8 mouse cellular contexts compared by ENCODE assay signal in the genomic region with DNA sequence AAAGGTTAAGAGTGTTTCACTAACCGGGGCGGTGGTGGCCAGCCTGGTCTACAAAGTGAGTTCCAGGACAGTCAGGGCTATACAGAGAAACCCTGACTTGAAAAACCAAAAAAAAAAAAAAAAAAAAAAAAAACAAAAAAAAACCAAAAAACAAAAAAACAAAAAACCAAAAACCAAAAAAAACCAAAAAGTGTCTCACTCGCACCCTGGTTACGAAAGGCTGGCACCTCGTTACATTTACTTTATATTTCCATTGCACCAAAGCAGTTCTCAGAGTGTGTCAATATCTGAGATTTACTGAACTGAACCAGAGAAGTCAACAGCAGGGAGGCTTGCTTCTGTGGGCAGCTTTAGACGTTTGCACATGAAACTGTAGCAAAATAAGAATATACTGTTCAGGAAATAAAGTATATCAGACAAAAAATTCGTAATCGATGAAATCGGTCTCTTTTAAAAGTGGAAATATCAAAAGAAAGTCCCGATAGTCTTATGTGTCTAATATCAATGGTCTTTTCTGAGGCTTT. TPM values are rescaled to one million over a fixed set of nuclear protein-coding genes. Genes with fewer than 3 reads are reported as not detected.
A peak's percentile ranks its signal among the peaks of the same experiment; 100 is the strongest.
DNase-seq lines count a peak whose midpoint lies in the region; ATAC-seq and TF ChIP-seq lines count a peak whose summit lies in the region.

No protein-coding gene starts in this region.

- no peak for DNase-seq in heart, adult 2 months
- DNase-seq in heart, postnatal 10 days: no peak
- peak; percentile 28 for DNase-seq in CD4-positive, CD25-positive, alpha-beta regulatory T cell, adult 2 months (ENCODE audit: low read depth, low spot score)
- DNase-seq in liver, embryonic 14.5 days (ENCODE audit: low read depth in 3 of 3, low spot score in 3 of 3): no peak
- DNase-seq in cerebellum, postnatal 25 days: no peak
- no peak for DNase-seq in retina, postnatal 1 day
- no peak for DNase-seq in urinary bladder, adult 2 months (ENCODE audit: low spot score)

- peaks cover 6% of the 10 kb centered on the region; the same call in 1 of the 2 replicates for H3K4me1 ChIP-seq in heart, adult 2 months (ENCODE audit: control insufficient read depth, insufficient read depth, low read length)
- H3K4me1 ChIP-seq in forebrain, embryonic 13.5 days: peaks cover 12% of the 10 kb centered on the region
- peaks cover 9 to 13% of the 10 kb centered on the region in 2 experiments for H3K4me1 ChIP-seq in liver, embryonic 14.5 days (replicated peaks; ENCODE audit: control insufficient read depth in 2 of 2, insufficient read depth in 2 of 2, low read length in 1 of 2)

- peak overlapping the region; percentile 81 for H3K27ac ChIP-seq in heart, adult 2 months
- H3K27ac ChIP-seq in forebrain, embryonic 13.5 days: no peak overlapping the region
- no peak overlapping the region for H3K27ac ChIP-seq in liver, embryonic 14.5 days

- no peak for TF ChIP-seq CTCF in heart, adult 2 months (IDR thresholded peaks at IDR 0.05)
- TF ChIP-seq CTCF in liver, embryonic 14.5 days (IDR thresholded peaks at IDR 0.05; ENCODE audit: low read depth): no peak

- H3K4me3 ChIP-seq in heart, adult 2 months: peak overlapping the region; percentile 84
- H3K4me3 ChIP-seq in forebrain, embryonic 13.5 days: peak overlapping the region; percentile 99
- H3K4me3 ChIP-seq in liver, embryonic 14.5 days (ENCODE audit: insufficient read depth in 1 of 2, low read depth in 2 of 2, low read length in 2 of 2): peak overlapping the region; percentile 75 to 100; a peak in 3 of 4 replicates

- intact Hi-C loops in heart, adult 2 months (cut with DNase I): loop anchor here (2.0 to 5.0 kb wide), 2 partner anchors 79 to 110 kb away; a partner anchor contains a TSS
- intact Hi-C loops in heart, postnatal 10 days (cut with DNase I): no loop called here

- H3K4me2 ChIP-seq in forebrain, embryonic 13.5 days: peak overlapping the region; percentile 91
- peak overlapping the region; percentile 95 for H3K4me2 ChIP-seq in liver, embryonic 14.5 days (ENCODE audit: low read depth)

- peaks cover 2% of the 10 kb centered on the region for H3K79me2 ChIP-seq in heart, adult 2 months (replicated peaks; ENCODE audit: control insufficient read depth, insufficient read depth, low read length)

- peaks cover 6% of the 10 kb centered on the region; the same call in 1 of the 2 replicates for H3K36me3 ChIP-seq in heart, adult 2 months (ENCODE audit: control insufficient read depth, insufficient read depth, low read length)
- H3K36me3 ChIP-seq in forebrain, embryonic 13.5 days (ENCODE audit: poor library complexity, severe bottlenecking): 0 out of 2 replicates have a peak, but pooled peaks cover 4% of the 10 kb centered on the region
- H3K36me3 ChIP-seq in liver, embryonic 14.5 days (replicated peaks; ENCODE audit: control insufficient read depth, insufficient read depth, low read depth): no peaks in the 10 kb centered on the region

- TF ChIP-seq POLR2A in heart, adult 2 months (IDR thresholded peaks at IDR 0.05; ENCODE audit: insufficient read depth, low read depth, low read length): no peak

- TF ChIP-seq EP300 in heart, adult 2 months (IDR thresholded peaks at IDR 0.05; ENCODE audit: insufficient read depth, low read depth, low read length): no peak
- TF ChIP-seq EP300 in liver, embryonic 14.5 days (IDR thresholded peaks at IDR 0.05; ENCODE audit: low read depth): no peak

- H3K9ac ChIP-seq in heart, adult 2 months (ENCODE audit: low read depth, low read length): no peak overlapping the region
- peak overlapping the region; percentile 95; the same call in 1 of the 2 replicates for H3K9ac ChIP-seq in forebrain, embryonic 13.5 days
- H3K9ac ChIP-seq in liver, embryonic 14.5 days (replicated peaks): peak overlapping the region; percentile 95

- no peak; the same call in 1 of the 2 replicates for ATAC-seq in forebrain, embryonic 13.5 days
- ATAC-seq in liver, embryonic 14.5 days (ENCODE audit: insufficient read depth): no peak

- 37% methylated on average over 10 of the region's 10 CpGs for WGBS in heart, adult 2 months
- WGBS in forebrain, embryonic 13.5 days: 36% methylated on average over 10 of the region's 10 CpGs
- WGBS in liver, embryonic 14.5 days (ENCODE audit: insufficient replicate concordance): 32% methylated on average over 10 of the region's 10 CpGs

- H3K9me3 ChIP-seq in forebrain, embryonic 13.5 days (replicated peaks): no peaks in the 10 kb centered on the region
- no peaks in the 10 kb centered on the region for H3K9me3 ChIP-seq in liver, embryonic 14.5 days (ENCODE audit: control insufficient read depth, low read length)

- no peaks in the 10 kb centered on the region for H3K27me3 ChIP-seq in heart, adult 2 months (ENCODE audit: control insufficient read depth, insufficient read depth, low read length)
- H3K27me3 ChIP-seq in forebrain, embryonic 13.5 days: no peaks in the 10 kb centered on the region
- no peaks in the 10 kb centered on the region for H3K27me3 ChIP-seq in liver, embryonic 14.5 days (ENCODE audit: control insufficient read depth, insufficient read depth, low read length)

RNA-seq across cellular contexts. Expression of a gene that starts 0.5 kb away (rescaled TPM):
- 10 to 100 TPM; 32.1 to 32.4 TPM for total RNA-seq in heart, adult 2 months (2021)
- 19.7 and 20.6 TPM in 2 replicates for polyA plus RNA-seq in heart, adult 2 months (2012; rRNA removed)
- total RNA-seq in heart, postnatal 10 days (2021): 10 to 100 TPM; 39.2 to 40.7 TPM
- 9.2 and 10.2 TPM in 2 replicates for polyA plus RNA-seq in forebrain, embryonic 13.5 days (2015; fragmentation: Nextera tagmentation; extraction: Ambion mirVana)
- 5.7 and 5.8 TPM in 2 replicates for polyA plus RNA-seq in liver, embryonic 14.5 days (2012; rRNA removed)
- polyA plus RNA-seq in liver, embryonic 14.5 days (2014; fragmentation: Nextera tagmentation; extraction: Ambion mirVana): 3.7 and 4.1 TPM in 2 replicates
- 14.1 and 18.6 TPM in 2 replicates for polyA plus RNA-seq in urinary bladder, adult 2 months (2012; rRNA removed)

RNA-seq across cellular contexts. Expression of a gene that starts 54.7 kb away (rescaled TPM):
- under 1 TPM; 0.09 to 0.23 TPM for total RNA-seq in heart, adult 2 months (2021)
- polyA plus RNA-seq in heart, adult 2 months (2012; rRNA removed): 0.12 and 0.16 TPM in 2 replicates
- under 1 TPM; 0.55 to 0.64 TPM for total RNA-seq in heart, postnatal 10 days (2021)
- polyA plus RNA-seq in forebrain, embryonic 13.5 days (2015; fragmentation: Nextera tagmentation; extraction: Ambion mirVana): 4.1 and 4.7 TPM in 2 replicates
- polyA plus RNA-seq in liver, embryonic 14.5 days (2012; rRNA removed): 0.01 TPM in 1 of 2 replicates, not detected in the other
- polyA plus RNA-seq in liver, embryonic 14.5 days (2014; fragmentation: Nextera tagmentation; extraction: Ambion mirVana): 0.06 TPM in 1 of 2 replicates, not detected in the other
- polyA plus RNA-seq in urinary bladder, adult 2 months (2012; rRNA removed): 1.8 and 2.3 TPM in 2 replicates
